Mouse (Mus musculus): Measurements from ENCODE around the gene Adamtsl5. TPM values are rescaled to one million over a fixed set of nuclear protein-coding genes. Genes with fewer than 3 reads are reported as not detected.

The Adamtsl5 gene
- total and polyA plus RNA-seq, 2 experiments from 2014 or later, result 14.6 to 34.6 TPM

- ATAC-seq (ENCODE audit: insufficient read depth, low read depth) (no peak), DNase-seq (ENCODE audit: low spot score) (no peak)
- H3K36me3 ChIP-seq (replicated peaks; ENCODE audit: control insufficient read depth, insufficient read depth, low read length), result no peaks in the 10 kb centered on the region
- H3K27me3 ChIP-seq (ENCODE audit: control insufficient read depth, insufficient read depth, low read length), result 0 out of 2 replicates have a peak, but pooled peaks cover 8% of the 10 kb centered on the region
- WGBS, result 7% methylated on average over 12 of the region's 12 CpGs
- no peak for TF ChIP-seq EP300 (IDR thresholded peaks at IDR 0.05; ENCODE audit: low read depth)
- TF ChIP-seq CTCF (IDR thresholded peaks at IDR 0.05; ENCODE audit: low read depth), result no peak
- no peak overlapping the region for H3K9ac ChIP-seq (replicated peaks; ENCODE audit: low read depth, low read length)
- no peaks in the 10 kb centered on the region for H3K9me3 ChIP-seq (replicated peaks; ENCODE audit: control insufficient read depth, low read length)
- H3K4me3 ChIP-seq (ENCODE audit: low read depth, low read length), result no peak overlapping the region
- no peaks in the 10 kb centered on the region for H3K4me1 ChIP-seq (ENCODE audit: control insufficient read depth, insufficient read depth)
- H3K27ac ChIP-seq (ENCODE audit: low read depth), result no peak overlapping the region
- no peak overlapping the region for H3K4me2 ChIP-seq (ENCODE audit: low read depth, low read length)
Measured at GRCm38 (mm10) chr10:80371411-80371966, 23.3 kb upstream of the Adamtsl5 start.

- DNase-seq (ENCODE audit: low spot score) (no peak), ATAC-seq (ENCODE audit: insufficient read depth, low read depth) (no peak)
- no peaks in the 10 kb centered on the region for H3K36me3 ChIP-seq (replicated peaks; ENCODE audit: control insufficient read depth, insufficient read depth, low read length)
- H3K4me1 ChIP-seq (ENCODE audit: control insufficient read depth, insufficient read depth), result no peaks in the 10 kb centered on the region
- H3K4me2 ChIP-seq (ENCODE audit: low read depth, low read length), result no peak overlapping the region
- 78% methylated on average over 21 of the region's 21 CpGs for WGBS
- no peak overlapping the region for H3K27ac ChIP-seq (ENCODE audit: low read depth)
- TF ChIP-seq CTCF (IDR thresholded peaks at IDR 0.05; ENCODE audit: low read depth) (no peak), EP300 (IDR thresholded peaks at IDR 0.05; ENCODE audit: low read depth) (no peak)
- H3K27me3 ChIP-seq (ENCODE audit: control insufficient read depth, insufficient read depth, low read length), result 0 out of 2 replicates have a peak, but pooled peaks cover 12% of the 10 kb centered on the region
- H3K4me3 ChIP-seq (ENCODE audit: low read depth, low read length), result no peak overlapping the region
- no peak overlapping the region for H3K9ac ChIP-seq (replicated peaks; ENCODE audit: low read depth, low read length)
- no peaks in the 10 kb centered on the region for H3K9me3 ChIP-seq (replicated peaks; ENCODE audit: control insufficient read depth, low read length)
Measured at GRCm38 (mm10) chr10:80369995-80370747, 22.0 kb upstream of the Adamtsl5 start.

DNA sequence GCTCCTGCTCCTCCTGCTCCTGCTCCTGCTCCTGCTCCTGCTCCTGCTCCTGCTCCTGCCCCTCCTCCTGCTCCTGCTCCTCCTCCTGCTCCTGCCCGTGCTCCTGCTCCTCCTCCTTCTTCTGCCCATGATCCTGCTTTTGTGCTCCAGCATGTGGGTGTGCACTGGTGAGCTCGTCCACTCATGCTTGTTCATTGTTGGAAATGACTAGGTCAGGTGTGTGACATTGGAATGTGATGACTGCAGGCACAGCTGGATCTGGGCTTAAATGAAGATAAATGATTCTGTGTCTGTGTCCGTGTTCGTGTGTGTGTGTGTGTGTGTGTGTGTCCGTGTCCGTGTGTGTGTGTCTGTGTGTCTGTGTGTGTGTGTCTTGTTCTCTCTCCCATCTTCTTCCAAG, 20.2 kb upstream of the Adamtsl5 start:
- Histone ChIP-seq H3K36me3 (replicated peaks; ENCODE audit: control insufficient read depth, insufficient read depth, low read length) (no peaks in the 10 kb centered on the region), H3K9ac (replicated peaks; ENCODE audit: low read depth, low read length) (no peak overlapping the region), H3K9me3 (replicated peaks; ENCODE audit: control insufficient read depth, low read length) (no peaks in the 10 kb centered on the region), H3K4me2 (ENCODE audit: low read depth, low read length) (no peak overlapping the region), H3K4me1 (ENCODE audit: control insufficient read depth, insufficient read depth) (no peaks in the 10 kb centered on the region), H3K4me3 (ENCODE audit: low read depth, low read length) (no peak overlapping the region), H3K27me3 (ENCODE audit: control insufficient read depth, insufficient read depth, low read length) (peaks cover 23% of the 10 kb centered on the region), H3K27ac (ENCODE audit: low read depth) (no peak overlapping the region)
- WGBS, result 86% methylated on average over 6 of the region's 6 CpGs
- no peak for DNase-seq (ENCODE audit: low spot score)
- ATAC-seq (ENCODE audit: insufficient read depth, low read depth), result no peak
- TF ChIP-seq CTCF (IDR thresholded peaks at IDR 0.05; ENCODE audit: low read depth) (no peak), EP300 (IDR thresholded peaks at IDR 0.05; ENCODE audit: low read depth) (no peak)

GRCm38 (mm10) chr10:80367954-80368353, 19.7 kb upstream of the Adamtsl5 start:
- DNase-seq (ENCODE audit: low spot score), result no peak
- Histone ChIP-seq H3K36me3 (replicated peaks; ENCODE audit: control insufficient read depth, insufficient read depth, low read length) (no peaks in the 10 kb centered on the region), H3K27ac (ENCODE audit: low read depth) (no peak overlapping the region), H3K9ac (replicated peaks; ENCODE audit: low read depth, low read length) (no peak overlapping the region), H3K4me1 (ENCODE audit: control insufficient read depth, insufficient read depth) (no peaks in the 10 kb centered on the region), H3K27me3 (ENCODE audit: control insufficient read depth, insufficient read depth, low read length) (peaks cover 22% of the 10 kb centered on the region), H3K9me3 (replicated peaks; ENCODE audit: control insufficient read depth, low read length) (no peaks in the 10 kb centered on the region), H3K4me2 (ENCODE audit: low read depth, low read length) (no peak overlapping the region), H3K4me3 (ENCODE audit: low read depth, low read length) (no peak overlapping the region)
- no peak for TF ChIP-seq EP300 (IDR thresholded peaks at IDR 0.05; ENCODE audit: low read depth)
- no peak for TF ChIP-seq CTCF (IDR thresholded peaks at IDR 0.05; ENCODE audit: low read depth)
- ATAC-seq (ENCODE audit: insufficient read depth, low read depth), result no peak
- 50% methylated on average over 5 of the region's 5 CpGs for WGBS

DNA sequence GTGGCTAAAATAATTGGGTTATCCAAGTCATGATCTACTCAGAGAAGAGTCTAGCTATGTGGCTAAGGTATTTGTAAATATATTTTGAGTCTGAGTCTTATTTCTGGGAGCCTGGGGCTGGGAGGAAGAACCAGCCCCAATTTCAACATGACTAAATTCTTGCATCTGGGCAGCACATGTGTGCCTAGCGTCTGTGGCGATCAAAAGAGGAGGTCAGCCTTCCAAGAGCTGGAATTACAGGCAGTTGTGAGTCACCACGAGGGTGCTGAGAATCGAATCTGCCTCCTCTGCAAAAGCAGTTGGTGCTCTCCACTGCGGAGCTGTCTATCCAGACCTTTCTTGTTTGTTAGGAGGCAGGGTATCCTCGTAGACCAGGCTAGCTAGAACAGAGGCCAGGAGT, 17.5 kb upstream of the Adamtsl5 start:
- ATAC-seq (ENCODE audit: insufficient read depth, low read depth) (no peak), DNase-seq (ENCODE audit: low spot score) (no peak)
- no peaks in the 10 kb centered on the region for H3K4me1 ChIP-seq (ENCODE audit: control insufficient read depth, insufficient read depth)
- H3K27ac ChIP-seq (ENCODE audit: low read depth), result no peak overlapping the region
- no peak overlapping the region for H3K4me2 ChIP-seq (ENCODE audit: low read depth, low read length)
- peaks cover 24% of the 10 kb centered on the region for H3K27me3 ChIP-seq (ENCODE audit: control insufficient read depth, insufficient read depth, low read length)
- no peaks in the 10 kb centered on the region for H3K9me3 ChIP-seq (replicated peaks; ENCODE audit: control insufficient read depth, low read length)
- WGBS, result 64% methylated on average over 6 of the region's 6 CpGs
- H3K4me3 ChIP-seq (ENCODE audit: low read depth, low read length), result no peak overlapping the region
- no peaks in the 10 kb centered on the region for H3K36me3 ChIP-seq (replicated peaks; ENCODE audit: control insufficient read depth, insufficient read depth, low read length)
- no peak for TF ChIP-seq CTCF (IDR thresholded peaks at IDR 0.05; ENCODE audit: low read depth)
- TF ChIP-seq EP300 (IDR thresholded peaks at IDR 0.05; ENCODE audit: low read depth), result no peak
- no peak overlapping the region for H3K9ac ChIP-seq (replicated peaks; ENCODE audit: low read depth, low read length)

Measured in heart, postnatal 0 days (tissue).